Mouse (Mus musculus): Measurements from ENCODE around the gene Lrrn2. TPM values are rescaled to one million over a fixed set of nuclear protein-coding genes. Genes with fewer than 3 reads are reported as not detected.

Lrrn2 gene
- polyA plus RNA-seq, 1 experiment, result not detected

- Histone ChIP-seq H3K27ac (ENCODE audit: insufficient read depth, low read depth, low read length) (no peak overlapping the region), H3K4me3 (ENCODE audit: insufficient read depth, low read length) (no peak overlapping the region), H3K4me1 (ENCODE audit: control insufficient read depth, insufficient read depth, low read length) (no peaks in the 10 kb centered on the region)
- TF ChIP-seq CTCF (IDR thresholded peaks at IDR 0.05; ENCODE audit: low read depth, low read length), result no peak
- TF ChIP-seq POLR2A (IDR thresholded peaks at IDR 0.05; ENCODE audit: borderline replicate concordance, low read depth, low read length), result no peak
Measured at GRCm38 (mm10) chr1:132851296-132851695, 28.8 kb upstream of the Lrrn2 start.

- TF ChIP-seq CTCF (IDR thresholded peaks at IDR 0.05; ENCODE audit: low read depth, low read length), result no peak
- TF ChIP-seq POLR2A (IDR thresholded peaks at IDR 0.05; ENCODE audit: borderline replicate concordance, low read depth, low read length), result no peak
- Histone ChIP-seq H3K4me3 (ENCODE audit: insufficient read depth, low read length) (no peak overlapping the region), H3K27ac (ENCODE audit: insufficient read depth, low read depth, low read length) (no peak overlapping the region), H3K4me1 (ENCODE audit: control insufficient read depth, insufficient read depth, low read length) (no peaks in the 10 kb centered on the region)
Measured at GRCm38 (mm10) chr1:132851771-132852170, 28.3 kb upstream of the Lrrn2 start.

- TF ChIP-seq POLR2A (IDR thresholded peaks at IDR 0.05; ENCODE audit: borderline replicate concordance, low read depth, low read length) (no peak), CTCF (IDR thresholded peaks at IDR 0.05; ENCODE audit: low read depth, low read length) (no peak)
- Histone ChIP-seq H3K4me1 (ENCODE audit: control insufficient read depth, insufficient read depth, low read length) (no peaks in the 10 kb centered on the region), H3K27ac (ENCODE audit: insufficient read depth, low read depth, low read length) (no peak overlapping the region), H3K4me3 (ENCODE audit: insufficient read depth, low read length) (no peak overlapping the region)
Measured at GRCm38 (mm10) chr1:132853312-132853711, 26.8 kb upstream of the Lrrn2 start.

- Histone ChIP-seq H3K27ac (ENCODE audit: insufficient read depth, low read depth, low read length) (no peak overlapping the region), H3K4me3 (ENCODE audit: insufficient read depth, low read length) (no peak overlapping the region), H3K4me1 (ENCODE audit: control insufficient read depth, insufficient read depth, low read length) (no peaks in the 10 kb centered on the region)
- no peak for TF ChIP-seq POLR2A (IDR thresholded peaks at IDR 0.05; ENCODE audit: borderline replicate concordance, low read depth, low read length)
- no peak for TF ChIP-seq CTCF (IDR thresholded peaks at IDR 0.05; ENCODE audit: low read depth, low read length)
Measured at GRCm38 (mm10) chr1:132858516-132859383, 21.3 kb upstream of the Lrrn2 start.

GRCm38 (mm10) chr1:132864220-132864619 lies 15.9 kb upstream of the Lrrn2 start:
- no peaks in the 10 kb centered on the region for H3K4me1 ChIP-seq (ENCODE audit: control insufficient read depth, insufficient read depth, low read length)
- no peak overlapping the region for H3K4me3 ChIP-seq (ENCODE audit: insufficient read depth, low read length)
- no peak overlapping the region for H3K27ac ChIP-seq (ENCODE audit: insufficient read depth, low read depth, low read length)
- no peak for TF ChIP-seq CTCF (IDR thresholded peaks at IDR 0.05; ENCODE audit: low read depth, low read length)
- no peak for TF ChIP-seq POLR2A (IDR thresholded peaks at IDR 0.05; ENCODE audit: borderline replicate concordance, low read depth, low read length)

- H3K4me1 ChIP-seq (ENCODE audit: control insufficient read depth, insufficient read depth, low read length), result no peaks in the 10 kb centered on the region
- TF ChIP-seq CTCF (IDR thresholded peaks at IDR 0.05; ENCODE audit: low read depth, low read length), result no peak
- TF ChIP-seq POLR2A (IDR thresholded peaks at IDR 0.05; ENCODE audit: borderline replicate concordance, low read depth, low read length), result no peak
- no peak overlapping the region for H3K4me3 ChIP-seq (ENCODE audit: insufficient read depth, low read length)
- no peak overlapping the region for H3K27ac ChIP-seq (ENCODE audit: insufficient read depth, low read depth, low read length)
Measured at GRCm38 (mm10) chr1:132865585-132865984, 14.5 kb upstream of the Lrrn2 start.

GRCm38 (mm10) chr1:132870327-132870726 lies 9.7 kb upstream of the Lrrn2 start:
- TF ChIP-seq POLR2A (IDR thresholded peaks at IDR 0.05; ENCODE audit: borderline replicate concordance, low read depth, low read length) (no peak), CTCF (IDR thresholded peaks at IDR 0.05; ENCODE audit: low read depth, low read length) (no peak)
- Histone ChIP-seq H3K4me1 (ENCODE audit: control insufficient read depth, insufficient read depth, low read length) (no peaks in the 10 kb centered on the region), H3K4me3 (ENCODE audit: insufficient read depth, low read length) (no peak overlapping the region), H3K27ac (ENCODE audit: insufficient read depth, low read depth, low read length) (no peak overlapping the region)

- Histone ChIP-seq H3K27ac (ENCODE audit: insufficient read depth, low read depth, low read length) (no peak overlapping the region), H3K4me3 (ENCODE audit: insufficient read depth, low read length) (no peak overlapping the region), H3K4me1 (ENCODE audit: control insufficient read depth, insufficient read depth, low read length) (no peaks in the 10 kb centered on the region)
- no peak for TF ChIP-seq CTCF (IDR thresholded peaks at IDR 0.05; ENCODE audit: low read depth, low read length)
- no peak for TF ChIP-seq POLR2A (IDR thresholded peaks at IDR 0.05; ENCODE audit: borderline replicate concordance, low read depth, low read length)
Measured at GRCm38 (mm10) chr1:132878951-132879610, 992 bp upstream of the Lrrn2 start.

GRCm38 (mm10) chr1:132879801-132880160 lies 292 bp upstream of the Lrrn2 start:
- H3K4me1 ChIP-seq (ENCODE audit: control insufficient read depth, insufficient read depth, low read length), result no peaks in the 10 kb centered on the region
- no peak overlapping the region for H3K4me3 ChIP-seq (ENCODE audit: insufficient read depth, low read length)
- H3K27ac ChIP-seq (ENCODE audit: insufficient read depth, low read depth, low read length), result no peak overlapping the region
- TF ChIP-seq POLR2A (IDR thresholded peaks at IDR 0.05; ENCODE audit: borderline replicate concordance, low read depth, low read length), result no peak
- no peak for TF ChIP-seq CTCF (IDR thresholded peaks at IDR 0.05; ENCODE audit: low read depth, low read length)
